Mouse (Mus musculus): ENCODE measurements around the gene C8a. TPM values are rescaled to one million over a fixed set of nuclear protein-coding genes. Genes with fewer than 3 reads are reported as not detected.
A peak's percentile ranks its signal among the peaks of the same experiment; 100 is the strongest.

C8a gene
- polyA plus RNA-seq, 1 experiment from 2014 or later: not detected

DNA sequence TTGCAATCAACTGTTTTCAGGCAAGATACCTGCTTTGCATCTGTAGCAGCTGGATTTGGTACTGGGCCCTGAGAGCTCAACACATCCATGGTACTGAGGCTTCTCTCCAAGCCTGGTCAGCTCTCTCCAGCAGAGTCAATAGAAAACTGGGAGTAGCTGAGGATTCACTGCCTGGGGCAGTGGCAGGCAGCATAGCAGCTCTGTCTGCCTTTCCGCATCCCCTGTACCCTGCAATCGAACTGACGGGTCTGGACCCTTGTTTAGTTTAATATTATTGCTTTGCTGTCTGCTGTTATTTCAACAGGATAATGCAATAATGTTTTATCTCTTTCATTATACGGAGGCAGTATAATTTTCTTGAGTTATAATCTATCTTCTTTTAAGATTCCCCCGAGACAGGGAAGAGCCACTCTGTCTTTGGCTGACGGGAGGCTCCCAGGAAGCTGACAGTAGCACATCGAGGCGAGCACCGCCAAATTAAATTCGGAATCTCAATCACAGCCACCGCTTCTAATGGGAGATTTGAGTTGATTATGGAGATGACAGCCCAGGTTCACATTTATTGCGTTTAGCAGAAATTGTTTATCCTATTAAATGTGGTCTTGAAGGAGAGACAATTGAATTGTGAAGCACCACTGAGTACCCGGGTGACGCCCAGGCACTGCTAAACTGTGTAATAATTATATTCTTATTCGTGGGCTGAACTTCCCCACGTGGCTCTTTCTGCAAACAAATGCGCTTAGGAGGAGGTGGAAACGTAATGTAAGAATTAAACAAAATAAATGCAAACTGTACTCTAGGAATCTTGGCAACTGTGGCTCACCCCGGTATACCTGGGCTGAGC lies 70.6 kb downstream of the C8a start:
- Histone ChIP-seq H3K9me3 (replicated peaks) (no peaks in the 10 kb centered on the region), H3K4me2 (no peak overlapping the region), H3K4me3 (no peak overlapping the region), H3K27me3 (no peaks in the 10 kb centered on the region), H3K36me3 (ENCODE audit: poor library complexity, severe bottlenecking) (no peaks in the 10 kb centered on the region), H3K27ac (no peak overlapping the region), H3K9ac (no peak overlapping the region), H3K4me1 (peaks cover 3% of the 10 kb centered on the region; the same call in 1 of the 2 replicates)
- 81% methylated on average over 19 of the region's 19 CpGs for WGBS
- ATAC-seq: no peak

DNA sequence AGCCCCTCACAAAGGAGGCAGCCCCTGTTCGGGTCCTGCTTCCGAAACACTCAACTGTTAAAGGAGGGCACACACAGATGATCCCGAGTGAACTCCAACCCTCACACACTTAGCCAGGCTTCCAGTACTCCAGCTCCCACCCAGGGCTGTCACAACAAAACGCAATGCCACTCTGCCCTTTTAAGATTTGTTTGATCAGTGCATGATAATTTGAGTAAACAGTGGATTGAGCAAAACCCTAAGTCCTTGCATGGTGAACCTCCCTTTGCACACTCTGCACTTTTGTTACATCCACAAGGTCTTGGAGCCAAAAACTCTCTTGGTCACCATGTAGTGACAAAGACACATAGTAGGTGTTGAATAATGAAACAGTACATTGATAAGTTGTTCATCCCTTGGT lies 72.1 kb downstream of the C8a start:
- no peak overlapping the region for H3K4me3 ChIP-seq
- no peak for ATAC-seq
- no peak overlapping the region for H3K4me2 ChIP-seq
- H3K9ac ChIP-seq: no peak overlapping the region
- no peaks in the 10 kb centered on the region for H3K9me3 ChIP-seq (replicated peaks)
- WGBS: 90% methylated on average over 4 of the region's 4 CpGs
- H3K36me3 ChIP-seq (ENCODE audit: poor library complexity, severe bottlenecking): no peaks in the 10 kb centered on the region
- no peaks in the 10 kb centered on the region for H3K27me3 ChIP-seq
- no peak overlapping the region for H3K27ac ChIP-seq
- H3K4me1 ChIP-seq: no peaks in the 10 kb centered on the region

DNA sequence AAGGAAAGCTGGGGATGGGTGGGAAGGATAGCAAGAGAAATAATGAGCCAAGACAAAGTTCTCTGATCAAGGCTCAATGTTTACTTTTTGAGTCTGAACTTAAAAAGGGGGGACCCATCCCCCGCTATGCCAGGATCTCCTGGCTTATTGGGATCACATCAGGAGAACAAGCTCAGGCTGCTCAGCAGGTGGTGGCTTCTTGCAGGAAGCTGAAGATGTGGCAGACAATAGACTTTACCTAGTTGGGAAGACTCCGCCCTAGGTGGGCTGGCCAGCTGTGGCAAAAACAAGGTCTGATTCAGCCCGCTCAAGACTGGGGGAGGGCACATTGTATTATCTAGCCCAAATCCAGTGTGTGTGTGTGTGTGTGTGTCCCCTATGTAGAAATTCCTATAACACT lies 74.6 kb downstream of the C8a start:
- H3K36me3 ChIP-seq (ENCODE audit: poor library complexity, severe bottlenecking): no peaks in the 10 kb centered on the region
- no peak overlapping the region for H3K4me3 ChIP-seq
- H3K9ac ChIP-seq: no peak overlapping the region
- H3K27ac ChIP-seq: no peak overlapping the region
- H3K4me1 ChIP-seq: peaks cover 6% of the 10 kb centered on the region
- no peak for ATAC-seq
- no peak overlapping the region for H3K4me2 ChIP-seq
- no peaks in the 10 kb centered on the region for H3K27me3 ChIP-seq
- 95% methylated on average over 3 of the region's 3 CpGs for WGBS
- H3K9me3 ChIP-seq (replicated peaks): no peaks in the 10 kb centered on the region

DNA sequence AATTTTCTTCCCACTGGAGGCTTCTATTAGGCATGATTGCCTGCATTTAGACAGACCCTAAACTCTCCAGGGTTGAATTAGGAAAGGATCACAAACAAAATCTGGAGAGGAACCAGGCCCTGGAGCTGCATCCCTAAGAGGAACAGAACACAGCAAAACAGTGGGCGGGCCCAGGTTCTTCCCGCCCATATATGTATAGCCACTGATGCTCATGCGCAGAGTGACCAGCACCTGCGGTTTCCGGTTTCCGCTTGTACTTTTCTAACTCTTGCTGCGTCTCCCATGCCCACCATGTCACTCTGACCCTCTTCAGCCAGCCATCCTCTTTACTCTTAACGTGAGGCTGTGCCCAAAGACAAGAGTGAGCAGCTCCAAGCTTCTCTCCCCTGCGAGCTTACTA lies 77.2 kb downstream of the C8a start:
- Histone ChIP-seq H3K27ac (no peak overlapping the region), H3K9me3 (replicated peaks) (no peaks in the 10 kb centered on the region), H3K4me2 (no peak overlapping the region), H3K27me3 (no peaks in the 10 kb centered on the region), H3K36me3 (ENCODE audit: poor library complexity, severe bottlenecking) (no peaks in the 10 kb centered on the region), H3K9ac (no peak overlapping the region), H3K4me1 (peaks cover 6% of the 10 kb centered on the region), H3K4me3 (no peak overlapping the region)
- no peak for ATAC-seq
- WGBS: 83% methylated on average over 9 of the region's 9 CpGs

DNA sequence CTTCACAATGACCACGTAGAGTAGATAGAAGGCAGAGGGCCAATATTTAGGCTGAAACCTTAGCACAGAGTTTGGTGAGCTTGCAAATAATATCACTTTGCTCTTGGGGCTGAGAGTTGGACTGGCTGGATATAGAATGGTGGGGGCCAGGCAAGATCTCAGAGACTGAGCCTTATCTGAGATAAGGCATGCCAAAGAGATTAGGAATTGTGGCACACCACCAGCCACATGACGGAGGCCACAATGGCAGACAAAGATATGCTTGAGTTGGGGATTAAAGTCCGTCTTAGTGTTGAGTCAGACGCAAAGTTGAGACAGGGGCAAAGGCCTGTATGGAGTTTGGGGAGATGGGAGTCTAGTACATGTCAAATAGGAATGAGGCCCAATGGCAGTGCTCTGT lies 84.1 kb downstream of the C8a start:
- no peaks in the 10 kb centered on the region for H3K36me3 ChIP-seq (ENCODE audit: poor library complexity, severe bottlenecking)
- no peaks in the 10 kb centered on the region for H3K9me3 ChIP-seq (replicated peaks)
- no peak overlapping the region for H3K9ac ChIP-seq
- no peaks in the 10 kb centered on the region for H3K27me3 ChIP-seq
- H3K27ac ChIP-seq: no peak overlapping the region
- no peak for ATAC-seq
- H3K4me1 ChIP-seq: no peaks in the 10 kb centered on the region
- no peak overlapping the region for H3K4me3 ChIP-seq
- H3K4me2 ChIP-seq: no peak overlapping the region
- WGBS: 87% methylated on average over 4 of the region's 4 CpGs

DNA sequence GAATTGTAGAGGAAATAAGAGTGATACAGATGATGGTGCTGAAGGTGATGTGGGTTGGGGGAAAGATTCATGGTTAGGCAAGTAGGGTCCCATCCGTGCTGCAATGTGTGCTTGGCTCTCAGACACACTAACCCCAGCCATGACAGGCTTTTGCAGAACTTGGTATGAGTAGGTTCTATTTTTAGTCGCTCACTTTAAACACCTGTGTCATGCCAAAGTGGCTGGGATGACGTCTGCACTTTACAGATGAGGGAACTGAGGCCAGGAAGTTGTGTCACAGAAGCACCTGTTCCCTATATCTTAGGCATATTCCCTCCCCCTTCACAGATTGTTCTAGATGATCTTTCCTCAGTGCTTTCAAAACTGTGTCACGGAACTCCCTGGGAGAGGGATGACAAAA lies 93.9 kb downstream of the C8a start:
- H3K4me1 ChIP-seq: no peaks in the 10 kb centered on the region
- 90% methylated on average over 4 of the region's 4 CpGs for WGBS
- no peak overlapping the region for H3K4me3 ChIP-seq
- no peak overlapping the region for H3K9ac ChIP-seq
- no peak overlapping the region for H3K4me2 ChIP-seq
- H3K9me3 ChIP-seq (replicated peaks): no peaks in the 10 kb centered on the region
- no peak overlapping the region for H3K27ac ChIP-seq
- H3K27me3 ChIP-seq: no peaks in the 10 kb centered on the region
- ATAC-seq: no peak
- no peaks in the 10 kb centered on the region for H3K36me3 ChIP-seq (ENCODE audit: poor library complexity, severe bottlenecking)

DNA sequence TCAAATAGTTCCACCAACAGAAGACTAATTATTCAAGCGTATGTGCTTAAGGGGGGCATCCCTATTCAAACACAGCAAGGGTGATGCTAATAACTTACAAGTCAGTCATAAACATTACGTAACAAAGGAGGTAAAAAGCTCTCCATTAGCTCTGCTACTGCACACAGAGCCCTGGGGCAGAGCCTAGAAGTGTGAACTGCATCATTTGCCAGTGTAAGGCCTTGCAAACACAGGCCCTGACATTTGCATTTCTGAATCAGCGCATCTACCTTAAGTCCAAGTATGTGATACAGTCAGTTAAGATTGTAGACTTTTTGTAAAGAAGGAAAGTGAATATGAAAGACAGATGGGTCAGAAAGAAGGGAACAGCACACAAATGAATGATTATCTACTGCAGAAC lies 94.8 kb downstream of the C8a start:
- Histone ChIP-seq H3K36me3 (ENCODE audit: poor library complexity, severe bottlenecking) (no peaks in the 10 kb centered on the region), H3K9ac (no peak overlapping the region), H3K4me3 (no peak overlapping the region), H3K27ac (no peak overlapping the region), H3K4me2 (no peak overlapping the region), H3K9me3 (replicated peaks) (no peaks in the 10 kb centered on the region), H3K27me3 (no peaks in the 10 kb centered on the region), H3K4me1 (no peaks in the 10 kb centered on the region)
- 76% methylated on average over 3 of the region's 3 CpGs for whole genome bisulfite sequencing
- ATAC-seq: no peak

DNA sequence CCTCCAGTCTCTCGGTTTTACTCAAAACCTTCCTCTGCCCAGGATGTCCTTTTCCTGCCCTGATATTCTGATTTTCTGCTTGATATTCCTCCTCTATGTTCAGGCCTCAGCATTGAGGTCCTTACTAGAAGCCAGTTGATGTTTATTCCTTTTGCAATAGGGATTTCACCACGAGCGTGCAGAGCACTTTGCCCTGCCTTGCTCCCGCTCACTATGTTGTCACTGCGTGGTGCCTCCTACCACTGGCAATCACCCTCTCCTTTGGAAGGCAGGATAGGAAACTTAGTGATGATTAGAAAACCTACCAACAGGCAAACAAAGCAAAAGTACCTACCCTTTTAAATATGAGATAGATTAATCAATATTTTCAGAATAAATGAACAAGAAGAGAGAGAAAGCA lies 96.7 kb downstream of the C8a start:
- H3K4me3 ChIP-seq: no peak overlapping the region
- 87% methylated on average over 5 of the region's 5 CpGs for WGBS
- no peaks in the 10 kb centered on the region for H3K36me3 ChIP-seq (ENCODE audit: poor library complexity, severe bottlenecking)
- H3K27ac ChIP-seq: no peak overlapping the region
- no peaks in the 10 kb centered on the region for H3K27me3 ChIP-seq
- H3K9me3 ChIP-seq (replicated peaks): no peaks in the 10 kb centered on the region
- no peak overlapping the region for H3K9ac ChIP-seq
- no peak overlapping the region for H3K4me2 ChIP-seq
- no peaks in the 10 kb centered on the region for H3K4me1 ChIP-seq
- ATAC-seq: no peak

DNA sequence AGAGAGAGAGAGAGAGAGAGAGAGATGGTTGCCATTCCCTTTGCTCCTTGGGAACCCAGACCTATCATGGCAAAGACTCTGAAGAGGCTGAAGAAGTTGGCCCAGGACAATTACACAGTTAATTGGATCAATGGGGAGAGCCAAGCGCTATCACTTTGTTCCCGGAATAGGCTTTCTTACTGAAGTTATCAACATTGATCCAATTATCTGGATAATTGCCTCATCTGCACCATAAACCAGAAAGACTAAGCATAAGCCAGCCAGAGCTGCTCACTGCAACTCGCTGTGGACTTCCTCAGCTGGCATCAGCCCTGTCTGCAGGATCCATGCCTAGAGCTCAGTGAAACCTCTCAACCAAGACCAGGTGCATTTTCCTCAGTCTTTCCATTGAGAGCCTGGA lies 100.6 kb downstream of the C8a start:
- no peak for ATAC-seq
- H3K27me3 ChIP-seq: no peaks in the 10 kb centered on the region
- 31% methylated on average over 3 of the region's 3 CpGs for WGBS
- no peak overlapping the region for H3K4me3 ChIP-seq
- H3K9me3 ChIP-seq (replicated peaks): no peaks in the 10 kb centered on the region
- no peak overlapping the region for H3K9ac ChIP-seq
- H3K4me2 ChIP-seq: no peak overlapping the region
- H3K36me3 ChIP-seq (ENCODE audit: poor library complexity, severe bottlenecking): no peaks in the 10 kb centered on the region
- H3K4me1 ChIP-seq: peaks cover 2% of the 10 kb centered on the region
- no peak overlapping the region for H3K27ac ChIP-seq

DNA sequence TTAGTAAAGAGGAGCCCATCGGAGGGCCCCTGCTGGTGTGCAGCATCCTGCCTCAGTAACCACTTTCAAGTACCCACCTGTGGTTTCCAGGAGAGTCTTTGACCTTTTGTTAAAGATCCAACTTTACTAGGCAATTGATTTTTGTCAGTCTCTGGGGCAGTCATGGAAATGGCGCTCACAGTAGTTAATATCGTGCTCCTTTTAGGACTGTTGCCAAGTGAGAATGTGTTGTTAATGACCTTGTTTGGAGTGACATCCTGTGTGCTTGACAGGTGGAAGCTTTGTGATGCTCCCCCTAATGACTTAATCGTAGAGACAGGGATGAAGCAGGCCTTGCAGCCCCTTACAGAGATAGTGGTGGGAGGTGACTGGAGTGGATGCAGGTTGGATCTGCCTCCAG lies 105.9 kb downstream of the C8a start:
- 37% methylated on average over 4 of the region's 4 CpGs for WGBS
- no peaks in the 10 kb centered on the region for H3K27me3 ChIP-seq
- H3K36me3 ChIP-seq (ENCODE audit: poor library complexity, severe bottlenecking): no peaks in the 10 kb centered on the region
- H3K9me3 ChIP-seq (replicated peaks): no peaks in the 10 kb centered on the region
- peaks cover 17% of the 10 kb centered on the region for H3K4me1 ChIP-seq
- no peak overlapping the region for H3K27ac ChIP-seq
- H3K4me3 ChIP-seq: no peak overlapping the region
- no peak overlapping the region for H3K4me2 ChIP-seq
- H3K9ac ChIP-seq: no peak overlapping the region
- peak; percentile 50; the same call in 1 of the 2 replicates for ATAC-seq

DNA sequence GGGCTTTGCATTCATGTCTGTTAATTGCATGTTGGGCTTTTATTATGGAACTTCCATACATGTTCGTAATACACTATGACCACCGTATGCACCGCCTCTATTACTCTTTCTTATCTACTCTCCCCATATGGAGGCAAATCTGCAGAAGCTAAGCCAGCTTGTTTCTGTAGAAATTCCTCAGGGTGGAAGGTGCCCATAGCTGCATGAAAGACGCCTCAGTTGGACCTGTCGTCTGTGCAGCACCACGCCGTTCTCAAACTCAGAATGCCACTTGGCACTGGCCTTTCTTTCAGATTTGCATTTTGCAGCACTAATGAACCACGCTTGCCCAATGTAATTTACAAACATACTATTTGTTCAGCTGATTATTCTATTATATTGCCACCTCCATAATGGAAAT lies 106.6 kb downstream of the C8a start:
- 51% methylated on average over 8 of the region's 8 CpGs for WGBS
- Histone ChIP-seq H3K27ac (no peak overlapping the region), H3K9ac (no peak overlapping the region), H3K9me3 (replicated peaks) (no peaks in the 10 kb centered on the region), H3K27me3 (no peaks in the 10 kb centered on the region), H3K4me1 (peaks cover 17% of the 10 kb centered on the region), H3K4me2 (no peak overlapping the region), H3K36me3 (ENCODE audit: poor library complexity, severe bottlenecking) (no peaks in the 10 kb centered on the region), H3K4me3 (no peak overlapping the region)
- ATAC-seq: 0 out of 2 replicates have a peak, but pooled peaks have one; percentile 30

DNA sequence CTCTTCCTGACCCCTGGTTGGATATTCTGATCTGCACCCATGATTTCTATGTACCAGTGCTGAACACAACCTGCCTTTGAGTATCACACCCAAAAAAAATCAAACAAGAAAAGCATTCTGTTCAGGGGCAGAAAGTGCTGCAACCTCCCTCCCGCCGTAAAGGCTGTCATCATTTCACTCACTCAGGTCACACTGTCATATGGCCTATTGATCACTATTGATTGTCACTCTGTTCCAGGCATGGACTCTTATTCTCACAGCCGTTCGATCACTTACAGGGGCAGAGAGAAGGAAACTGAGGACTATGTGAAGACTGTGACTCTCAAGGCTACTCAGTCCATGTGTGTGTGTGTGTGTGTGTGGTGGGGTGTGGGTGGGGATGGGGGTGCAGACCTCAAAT lies 108.0 kb downstream of the C8a start:
- Histone ChIP-seq H3K27me3 (no peaks in the 10 kb centered on the region), H3K27ac (no peak overlapping the region), H3K4me1 (peaks cover 17% of the 10 kb centered on the region), H3K9ac (no peak overlapping the region), H3K4me3 (no peak overlapping the region), H3K36me3 (ENCODE audit: poor library complexity, severe bottlenecking) (no peaks in the 10 kb centered on the region), H3K9me3 (replicated peaks) (no peaks in the 10 kb centered on the region), H3K4me2 (no peak overlapping the region)
- no peak for ATAC-seq
- 91% methylated on average over 4 of the region's 4 CpGs for WGBS

DNA sequence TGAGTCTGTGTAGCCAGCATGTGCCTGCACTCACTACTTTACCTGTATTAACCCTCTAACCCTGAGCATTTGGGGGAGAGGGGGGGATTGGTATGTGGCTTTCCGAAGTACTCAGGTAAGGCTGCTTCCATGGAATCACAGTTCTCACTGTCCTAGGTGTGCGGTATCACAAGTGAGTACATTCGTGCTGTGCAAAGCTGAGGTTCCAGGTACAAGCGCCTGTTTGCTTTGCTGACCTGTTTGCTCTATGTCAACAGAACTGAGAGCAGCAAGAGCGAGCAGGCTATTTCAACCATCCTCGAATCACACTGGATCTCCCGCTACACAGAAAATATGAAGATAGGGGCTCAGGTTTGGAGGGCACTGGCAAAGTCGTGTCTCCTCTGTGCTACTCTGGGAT lies 110.1 kb downstream of the C8a start, which contains the start of gene C8b:
C8b (plus strand) TSS at position 253 of the 400 bp plus-strand sequence.
- Histone ChIP-seq H3K9me3 (replicated peaks) (no peaks in the 10 kb centered on the region), H3K9ac (no peak within 1 kb of the TSS), H3K4me3 (no peak within 1 kb of the TSS), H3K27me3 (no peaks in the 10 kb centered on the region), H3K4me1 (peaks cover 22% of the 10 kb centered on the region), H3K4me2 (no peak within 1 kb of the TSS), H3K36me3 (ENCODE audit: poor library complexity, severe bottlenecking) (no peaks in the 10 kb centered on the region), H3K27ac (no peak within 1 kb of the TSS)
- 95% methylated on average over 8 of the region's 8 CpGs for WGBS
- ATAC-seq: no peak
